Mouse (Mus musculus) adrenal gland, postnatal 36 days (tissue): ENCODE results near the gene Dnaic1. TPM values are rescaled to one million over a fixed set of nuclear protein-coding genes. Genes with fewer than 3 reads are reported as not detected.

ENCODE experiments used
- total RNA-seq, 2 experiments: library from RNA; stranded (reverse); gene quantifications; 2 replicates each; pipeline ENCODE4 v1.2.3; 2021

The Dnaic1 gene
- total RNA-seq, 2 experiments from 2014 or later, result not detected

Other genes starting within 250 kb of the Dnaic1 start
- gene Ubap1, start 220.8 kb upstream of the Dnaic1 start, total RNA-seq, result 10 to 100 TPM; 46.1 to 46.7 TPM
- 1 to 10 TPM; 1.4 to 2.1 TPM for gene Kif24, start 104.9 kb upstream of the Dnaic1 start, total RNA-seq
- 10 to 100 TPM; 22.9 to 37.8 TPM for gene Nudt2, start 104.6 kb upstream of the Dnaic1 start, total RNA-seq
- 10 to 100 TPM in 1 of 2 experiments, 1 to 10 TPM in 1; 8.4 to 14.8 TPM for gene AI464131, start 66.7 kb upstream of the Dnaic1 start, total RNA-seq
- 1 to 10 TPM in 1 of 2 experiments, not detected in 1; 1.3 TPM for gene 1110017D15Rik, start 52.4 kb upstream of the Dnaic1 start, total RNA-seq
- gene Fam219a, start 237 bp upstream of the Dnaic1 start, total RNA-seq, result 10 to 100 TPM; 14.7 to 20.5 TPM
- gene Enho, start 70.5 kb downstream of the Dnaic1 start, total RNA-seq, result 1 to 10 TPM; 2.8 to 3.5 TPM
- gene Cntfr, start 127.3 kb downstream of the Dnaic1 start, total RNA-seq, result 10 to 100 TPM; 39.3 to 40.3 TPM
- gene Il11ra1, start 130.2 kb downstream of the Dnaic1 start, total RNA-seq, result 10 to 100 TPM; 79.1 to 85.0 TPM
- 10 to 100 TPM; 39.2 to 42.6 TPM for gene Rpp25l, start 143.8 kb downstream of the Dnaic1 start, total RNA-seq
- gene Dctn3, start 153.4 kb downstream of the Dnaic1 start, total RNA-seq, result 100 to 1,000 TPM; 103 to 123 TPM
- gene Arid3c, start 161.4 kb downstream of the Dnaic1 start, total RNA-seq, result not detected
- gene Galt, start 185.5 kb downstream of the Dnaic1 start, total RNA-seq, result 10 to 100 TPM; 32.1 to 45.6 TPM
- gene Sigmar1, start 186.4 kb downstream of the Dnaic1 start, total RNA-seq, result 10 to 100 TPM; 77.4 to 80.1 TPM
- 10 to 100 TPM; 33.9 to 46.8 TPM for gene Ccl27a, start 204.5 kb downstream of the Dnaic1 start, total RNA-seq